Mouse (Mus musculus) T-cell, adult 2 months (primary cell): ENCODE data around the gene Slc6a5.

Experiments used
- DNase-seq: peaks from one replicate; pipeline ENCODE4 v3.0.0; 2022; ENCODE audit warnings: low spot score

Gene Slc6a5

GRCm38 (mm10) chr7:49981511-49982227 lies 71.7 kb downstream of the Slc6a5 start:
- no peak for DNase-seq

GRCm38 (mm10) chr7:49984698-49985097 lies 74.8 kb downstream of the Slc6a5 start:
- DNase-seq, result no peak

GRCm38 (mm10) chr7:49985947-49986346 lies 76.0 kb downstream of the Slc6a5 start:
- no peak for DNase-seq

GRCm38 (mm10) chr7:49999321-49999720 lies 89.4 kb downstream of the Slc6a5 start:
- DNase-seq, result no peak

- no peak for DNase-seq
These were observed 95.3 kb downstream of the Slc6a5 start for GRCm38 (mm10) chr7:50005268-50005667.
